Mouse (Mus musculus): ENCODE results near the gene Krt84. TPM values are rescaled to one million over a fixed set of nuclear protein-coding genes. Genes with fewer than 3 reads are reported as not detected.

Krt84 gene
- polyA plus RNA-seq (2012; rRNA removed; ENCODE audit: low replicate concordance): 0.05 TPM in 1 of 2 replicates, not detected in the other

DNA sequence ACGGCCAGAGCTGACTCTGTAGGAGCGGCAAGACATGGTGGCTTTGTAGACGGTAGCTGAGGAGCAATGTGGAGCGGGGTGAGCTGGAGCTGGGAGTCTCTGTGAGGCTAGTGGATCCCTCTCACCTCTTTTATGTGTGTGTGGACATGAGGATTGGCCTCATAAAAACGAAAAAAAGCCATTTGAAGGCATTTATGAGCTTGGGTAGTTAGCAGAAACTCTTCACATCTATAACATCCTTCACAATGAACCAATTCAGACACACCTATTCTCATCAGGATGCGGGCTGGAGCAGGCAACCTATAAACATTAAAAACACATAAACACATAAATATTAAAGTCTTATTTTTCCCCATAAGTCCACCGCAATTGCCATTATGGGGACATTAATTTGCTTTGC lies at the start of gene Krt84:
TSS of gene Krt84 (minus strand) at position 101 of the 400 bp plus-strand sequence.

DNA sequence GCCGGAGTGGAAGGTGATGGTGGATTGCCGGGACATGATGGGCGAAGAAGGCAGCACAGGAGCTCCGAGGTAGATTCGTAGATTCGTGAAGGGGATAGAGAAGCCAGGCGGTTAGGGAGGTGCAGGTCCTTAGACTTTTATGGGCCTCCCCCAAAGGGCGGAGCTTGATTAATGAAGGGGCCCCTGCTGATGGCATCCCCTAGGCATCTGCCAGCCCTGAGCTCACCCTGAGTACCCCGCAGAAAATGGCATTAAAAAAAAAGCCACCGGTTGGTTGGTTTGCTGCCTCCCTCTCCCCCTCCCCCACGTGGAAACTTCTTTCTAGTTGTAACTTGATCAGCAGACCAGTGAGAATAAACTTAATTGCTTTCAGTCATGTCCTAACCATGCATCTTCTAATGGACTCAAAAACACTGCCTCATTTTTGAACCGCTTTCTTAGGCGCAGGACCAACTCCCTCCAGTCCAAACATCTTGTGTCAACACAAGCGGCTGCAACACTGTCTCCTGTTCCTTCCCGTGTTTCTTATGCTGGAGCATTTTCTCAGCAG lies 41.3 kb upstream of the Krt84 start, which contains the start of gene Krt75:
TSS of gene Krt75 (minus strand) at position 109 of the 550 bp plus-strand sequence.

DNA sequence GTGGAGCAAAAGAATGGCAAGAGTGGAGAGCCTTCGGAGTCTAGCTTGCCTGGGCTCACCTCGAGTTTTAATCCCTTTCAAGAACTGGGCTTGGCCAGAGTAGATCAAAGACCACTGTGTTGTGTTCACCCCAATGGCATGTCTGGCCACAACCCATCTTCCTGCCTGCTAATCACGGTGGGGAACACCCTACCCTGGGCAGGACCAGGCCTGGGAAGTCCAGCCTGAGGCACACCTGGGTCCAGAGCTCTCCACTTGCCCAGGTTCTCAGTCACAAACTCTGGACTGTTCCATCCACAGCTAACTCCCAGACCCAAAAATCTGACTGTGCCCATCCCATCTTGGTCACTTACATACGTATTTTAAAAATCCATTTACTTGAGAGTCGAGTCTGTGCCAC lies 30.2 kb upstream of the Krt84 start, which contains the start of gene Krt90:
TSS of gene Krt90 (minus strand) at position 101 of the 400 bp plus-strand sequence.

DNA sequence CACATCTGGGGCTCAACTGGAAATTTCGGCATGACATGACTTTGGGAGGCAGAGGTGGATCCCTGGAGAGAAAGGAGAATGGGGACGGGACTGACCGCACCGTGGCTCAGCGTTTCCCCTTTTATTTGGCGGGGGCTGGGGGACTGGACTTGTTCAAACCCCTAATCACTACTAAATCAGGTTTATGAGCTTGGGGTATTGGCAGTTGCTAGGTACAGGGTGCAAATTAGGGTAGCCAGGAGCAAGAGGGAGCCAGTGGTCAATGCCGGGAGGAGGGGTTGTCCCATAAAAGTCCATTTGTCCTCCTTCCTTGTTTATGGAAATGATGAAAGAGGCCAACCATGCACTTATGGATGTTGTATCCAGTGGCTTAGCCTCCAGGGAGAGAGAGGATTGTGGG lies 17.9 kb upstream of the Krt84 start, which contains the start of gene Krt82:
TSS of gene Krt82 (minus strand) at position 101 of the 400 bp plus-strand sequence.

DNA sequence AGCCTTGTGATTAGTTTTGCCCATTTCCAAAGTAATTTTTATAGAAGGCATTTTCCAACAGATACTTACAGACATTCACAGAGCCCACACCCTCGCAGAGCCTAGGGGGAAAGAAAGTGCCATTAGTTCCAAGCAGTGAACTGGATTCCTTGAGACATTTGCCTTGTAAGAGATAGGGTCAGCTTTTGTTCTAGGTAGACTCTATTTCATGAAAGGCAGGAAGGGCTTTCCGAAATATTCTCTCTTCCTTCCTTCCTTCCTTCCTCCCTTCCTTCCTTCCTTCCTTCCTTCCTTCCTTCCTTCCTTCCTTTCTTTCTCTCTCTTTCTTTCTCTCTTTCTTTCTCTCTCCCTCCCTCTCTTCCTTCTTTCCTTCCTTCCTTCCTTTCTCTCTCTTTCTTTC lies 15.5 kb downstream of the Krt84 start, which contains the start of gene Gm49425:
TSS of gene Gm49425 (minus strand) at position 101 of the 400 bp plus-strand sequence.

DNA sequence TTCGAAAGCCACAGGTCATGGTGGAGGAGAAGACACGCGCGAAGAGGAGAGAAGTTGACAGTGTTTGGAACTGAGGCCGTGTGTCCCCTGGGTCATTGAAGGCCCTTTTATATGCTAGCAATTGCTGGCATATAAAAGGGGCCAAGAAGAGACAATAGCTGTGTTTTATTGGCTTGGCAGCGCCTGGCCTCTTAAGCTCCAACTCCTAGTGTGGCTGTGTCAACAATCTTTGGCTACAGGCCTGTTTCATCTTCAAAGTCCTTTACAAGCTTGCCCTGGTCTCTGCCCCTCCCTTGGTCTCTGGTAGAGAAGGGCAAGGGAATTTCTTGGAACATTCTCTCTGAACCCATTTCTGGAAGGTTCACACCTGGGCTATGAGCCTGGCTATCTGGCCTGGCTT lies 41.2 kb downstream of the Krt84 start, which contains the start of gene Krt83:
TSS of gene Krt83 (minus strand) at position 82 of the 400 bp plus-strand sequence.

Other genes starting within 250 kb of the Krt84 start
- 29.3 and 31.4 TPM in 2 replicates for gene Atg101, start 248.5 kb downstream of the Krt84 start, polyA plus RNA-seq (2012; rRNA removed; ENCODE audit: low replicate concordance)
- gene 6030408B16Rik, start 239.6 kb downstream of the Krt84 start, polyA plus RNA-seq (2012; rRNA removed; ENCODE audit: low replicate concordance): 0.62 and 0.76 TPM in 2 replicates
- gene Krt80, start 162.7 kb downstream of the Krt84 start, polyA plus RNA-seq (2012; rRNA removed; ENCODE audit: low replicate concordance): 8.3 and 21.5 TPM in 2 replicates
- 34.4 and 55.3 TPM in 2 replicates for gene Krt7, start 121.8 kb downstream of the Krt84 start, polyA plus RNA-seq (2012; rRNA removed; ENCODE audit: low replicate concordance)
- gene Krt87, start 94.0 kb downstream of the Krt84 start, polyA plus RNA-seq (2012; rRNA removed; ENCODE audit: low replicate concordance): 0.31 and 0.45 TPM in 2 replicates
- not detected in 2 replicates for gene Krt88, start 85.1 kb downstream of the Krt84 start, polyA plus RNA-seq (2012; rRNA removed; ENCODE audit: low replicate concordance)
- not detected in 2 replicates for gene Krt81, start 69.1 kb downstream of the Krt84 start, polyA plus RNA-seq (2012; rRNA removed; ENCODE audit: low replicate concordance)
- not detected in 2 replicates for gene Krt86, start 59.3 kb downstream of the Krt84 start, polyA plus RNA-seq (2012; rRNA removed; ENCODE audit: low replicate concordance)
- gene Krt83, start 41.3 kb downstream of the Krt84 start, polyA plus RNA-seq (2012; rRNA removed; ENCODE audit: low replicate concordance): 0.11 and 0.35 TPM in 2 replicates
- not detected in 2 replicates for gene Gm49425, start 15.6 kb downstream of the Krt84 start, polyA plus RNA-seq (2012; rRNA removed; ENCODE audit: low replicate concordance)
- gene Krt82, start 17.8 kb upstream of the Krt84 start, polyA plus RNA-seq (2012; rRNA removed; ENCODE audit: low replicate concordance): not detected in 2 replicates
- not detected in 2 replicates for gene Krt90, start 30.1 kb upstream of the Krt84 start, polyA plus RNA-seq (2012; rRNA removed; ENCODE audit: low replicate concordance)
- gene Krt75, start 41.1 kb upstream of the Krt84 start, polyA plus RNA-seq (2012; rRNA removed; ENCODE audit: low replicate concordance): 0.91 TPM in 1 of 2 replicates, not detected in the other
- gene Gm5414, start 95.4 kb upstream of the Krt84 start, polyA plus RNA-seq (2012; rRNA removed; ENCODE audit: low replicate concordance): not detected in 2 replicates
- not detected in 2 replicates for gene Gm5478, start 114.6 kb upstream of the Krt84 start, polyA plus RNA-seq (2012; rRNA removed; ENCODE audit: low replicate concordance)
- not detected in 2 replicates for gene Krt6b, start 147.5 kb upstream of the Krt84 start, polyA plus RNA-seq (2012; rRNA removed; ENCODE audit: low replicate concordance)
- gene Krt6a, start 161.5 kb upstream of the Krt84 start, polyA plus RNA-seq (2012; rRNA removed; ENCODE audit: low replicate concordance): 0.92 and 5.4 TPM in 2 replicates
- gene Krt5, start 180.1 kb upstream of the Krt84 start, polyA plus RNA-seq (2012; rRNA removed; ENCODE audit: low replicate concordance): 44.7 and 80.1 TPM in 2 replicates
- 0.32 and 0.33 TPM in 2 replicates for gene Krt71, start 210.3 kb upstream of the Krt84 start, polyA plus RNA-seq (2012; rRNA removed; ENCODE audit: low replicate concordance)